Mouse (Mus musculus): ENCODE data around the gene Abcc12. TPM values are rescaled to one million over a fixed set of nuclear protein-coding genes. Genes with fewer than 3 reads are reported as not detected.

Gene Abcc12
- total RNA-seq, 2 experiments from 2014 or later = not detected

- DNase-seq (ENCODE audit: low spot score in 2 of 2) = no peak
Observed at GRCm38 (mm10) chr8:86526808-86527207, 53.7 kb downstream of the Abcc12 start.

- DNase-seq (ENCODE audit: low spot score in 2 of 2) = no peak
Observed at GRCm38 (mm10) chr8:86514203-86514602, 66.3 kb downstream of the Abcc12 start.

- DNase-seq (ENCODE audit: low spot score in 2 of 2) = no peak
Observed at GRCm38 (mm10) chr8:86512886-86513285, 67.6 kb downstream of the Abcc12 start.

GRCm38 (mm10) chr8:86512131-86512792 is 68.2 kb downstream of the Abcc12 start:
- no peak for DNase-seq (ENCODE audit: low spot score in 2 of 2)

- DNase-seq (ENCODE audit: low spot score in 2 of 2) = peak; percentile 32 to 52
Observed at GRCm38 (mm10) chr8:86501341-86501740, 79.1 kb downstream of the Abcc12 start.

- DNase-seq (ENCODE audit: low spot score in 2 of 2) = no peak
Observed at GRCm38 (mm10) chr8:86495056-86495455, 85.4 kb downstream of the Abcc12 start.

- DNase-seq (ENCODE audit: low spot score in 2 of 2) = no peak
Observed at GRCm38 (mm10) chr8:86493841-86494240, 86.6 kb downstream of the Abcc12 start.

- DNase-seq (ENCODE audit: low spot score in 2 of 2) = no peak
Observed at GRCm38 (mm10) chr8:86485411-86485810, 95.1 kb downstream of the Abcc12 start.

GRCm38 (mm10) chr8:86484244-86484643 is 96.2 kb downstream of the Abcc12 start:
- no peak for DNase-seq (ENCODE audit: low spot score in 2 of 2)

GRCm38 (mm10) chr8:86482116-86482515 is 98.4 kb downstream of the Abcc12 start:
- DNase-seq (ENCODE audit: low spot score in 2 of 2) = no peak

- peak; percentile 30 to 36 for DNase-seq (ENCODE audit: low spot score in 2 of 2)
Observed at GRCm38 (mm10) chr8:86475711-86476438, 104.6 kb downstream of the Abcc12 start.

- no peak for DNase-seq (ENCODE audit: low spot score in 2 of 2)
Observed at GRCm38 (mm10) chr8:86474461-86474860, 106.0 kb downstream of the Abcc12 start.

GRCm38 (mm10) chr8:86473121-86473520 is 107.4 kb downstream of the Abcc12 start:
- DNase-seq (ENCODE audit: low spot score in 2 of 2) = no peak

- DNase-seq (ENCODE audit: low spot score in 2 of 2) = no peak
Observed at GRCm38 (mm10) chr8:86470717-86471116, 109.8 kb downstream of the Abcc12 start.

GRCm38 (mm10) chr8:86463215-86463614 is 117.3 kb downstream of the Abcc12 start:
- DNase-seq (ENCODE audit: low spot score in 2 of 2) = no peak

GRCm38 (mm10) chr8:86460372-86460771 is 120.1 kb downstream of the Abcc12 start:
- no peak for DNase-seq (ENCODE audit: low spot score in 2 of 2)

GRCm38 (mm10) chr8:86453697-86454480 is 126.6 kb downstream of the Abcc12 start:
- DNase-seq (ENCODE audit: low spot score in 2 of 2) = no peak

GRCm38 (mm10) chr8:86449870-86450515 is 130.5 kb downstream of the Abcc12 start:
- no peak for DNase-seq (ENCODE audit: low spot score in 2 of 2)

GRCm38 (mm10) chr8:86445516-86445915 is 135.0 kb downstream of the Abcc12 start:
- DNase-seq (ENCODE audit: low spot score in 2 of 2) = peak in 1 of 2 experiments; percentile 22

- peak; percentile 22 to 28 for DNase-seq (ENCODE audit: low spot score in 2 of 2)
Observed at GRCm38 (mm10) chr8:86443744-86444143, 136.7 kb downstream of the Abcc12 start.

GRCm38 (mm10) chr8:86438983-86439299 is 141.5 kb downstream of the Abcc12 start:
- DNase-seq (ENCODE audit: low spot score in 2 of 2) = no peak
